Mouse (Mus musculus): ENCODE measurements at regions not wholly inside any gene's neighbourhood (a gene's known extent, or its start where the extent isn't known, plus 50 kb on each side); places are given as distances from the start of the nearest gene placed in this dataset.

DNA sequence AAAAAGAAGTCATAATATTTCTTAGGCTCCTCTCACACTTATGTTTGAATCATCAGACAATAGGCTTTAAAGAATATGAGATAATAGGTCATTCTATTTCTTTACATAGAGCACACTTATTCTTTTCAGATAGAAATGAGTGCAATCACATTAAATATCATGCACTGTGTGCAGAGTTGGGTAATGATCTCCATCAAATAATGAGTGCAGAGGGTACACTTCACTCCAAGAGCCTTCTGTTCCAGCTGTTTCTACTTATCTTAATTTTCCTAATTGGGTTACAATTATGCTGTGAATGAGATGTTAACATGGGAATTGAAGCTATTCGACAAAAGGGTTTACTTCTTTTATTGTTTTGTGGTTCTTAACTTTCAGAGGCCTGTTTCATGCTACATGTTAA is 707.5 kb upstream of the Mdga2 start:
- no peak for DNase-seq (ENCODE audit: low spot score in 2 of 2)

DNA sequence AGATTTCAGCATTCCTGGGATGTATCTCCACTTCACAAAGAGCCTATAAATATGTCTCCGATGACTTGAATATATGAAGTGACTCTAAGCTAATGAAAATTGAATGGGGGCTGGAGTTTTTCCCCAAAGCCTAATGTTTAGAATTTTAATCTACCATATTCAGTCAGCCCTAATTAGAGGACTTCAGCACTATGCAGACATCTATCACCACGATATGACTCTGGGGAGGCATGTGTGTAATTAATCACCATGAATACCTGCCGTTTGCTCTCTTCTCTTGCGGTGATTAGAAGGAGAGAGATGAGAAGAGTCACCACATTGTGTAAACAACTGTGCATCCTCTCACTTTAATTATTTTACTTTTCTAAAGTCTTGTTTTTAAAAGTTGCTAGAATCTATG is 692.3 kb upstream of the Mdga2 start:
- DNase-seq (ENCODE audit: low spot score in 2 of 2): no peak

DNA sequence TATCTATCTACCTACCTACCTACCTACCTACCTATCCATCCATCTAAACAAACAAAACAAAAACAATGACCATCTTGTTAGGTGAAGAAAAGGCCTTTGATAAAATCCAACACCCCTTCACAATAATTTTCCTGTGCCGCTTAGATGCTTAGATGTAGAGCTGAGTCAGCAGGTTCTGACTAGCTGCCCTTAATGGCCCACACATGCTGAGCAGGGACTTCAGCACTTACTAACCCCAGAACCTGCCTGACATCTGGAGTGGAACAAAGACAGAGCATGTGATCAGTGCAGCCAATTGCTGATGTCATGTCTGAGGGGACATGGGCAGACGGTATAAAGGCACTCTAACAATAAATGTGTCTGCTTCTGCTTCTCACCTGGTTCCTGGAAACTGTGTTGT is 664.9 kb upstream of the Mdga2 start:
- DNase-seq (ENCODE audit: low spot score in 2 of 2): no peak

DNA sequence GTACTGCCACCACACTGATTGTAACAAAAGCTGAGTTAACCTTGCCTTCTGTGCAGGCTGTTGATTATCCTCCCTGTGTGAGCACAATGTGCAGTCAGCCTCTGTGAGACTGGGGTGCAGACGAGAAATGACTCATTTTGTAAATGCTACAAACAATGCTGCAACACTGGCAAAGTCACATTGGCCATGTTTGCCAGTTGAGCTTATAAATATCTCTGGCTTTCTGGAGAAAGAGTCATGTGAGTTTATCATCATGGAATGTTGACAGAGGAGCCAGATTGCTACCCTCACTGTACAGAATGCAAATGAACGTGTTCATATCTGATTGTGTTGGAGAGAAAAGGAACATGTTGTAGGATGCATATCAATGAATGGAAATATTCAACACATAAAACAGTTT is 640.3 kb upstream of the Mdga2 start:
- peak; percentile 20 to 23 for DNase-seq (ENCODE audit: low spot score in 2 of 2)

DNA sequence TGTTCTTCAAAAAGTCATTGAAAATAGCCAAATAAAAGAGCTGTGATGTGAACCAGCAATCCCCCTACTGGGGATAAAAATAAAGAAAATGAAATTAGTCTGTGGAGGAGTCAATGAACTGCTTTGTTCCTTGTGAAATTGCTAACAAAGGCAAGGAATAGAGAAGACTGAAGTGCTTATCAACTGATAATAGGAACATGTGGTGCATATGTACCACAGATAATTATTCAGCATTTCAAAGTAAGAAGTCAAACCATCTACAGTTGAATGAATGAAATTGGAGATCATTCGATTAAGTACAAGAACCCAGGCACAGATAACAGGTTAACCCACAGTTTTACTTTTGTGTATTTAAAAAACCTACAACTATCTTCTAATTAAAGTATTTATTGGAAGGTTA is 638.4 kb upstream of the Mdga2 start:
- no peak for DNase-seq (ENCODE audit: low spot score in 2 of 2)

DNA sequence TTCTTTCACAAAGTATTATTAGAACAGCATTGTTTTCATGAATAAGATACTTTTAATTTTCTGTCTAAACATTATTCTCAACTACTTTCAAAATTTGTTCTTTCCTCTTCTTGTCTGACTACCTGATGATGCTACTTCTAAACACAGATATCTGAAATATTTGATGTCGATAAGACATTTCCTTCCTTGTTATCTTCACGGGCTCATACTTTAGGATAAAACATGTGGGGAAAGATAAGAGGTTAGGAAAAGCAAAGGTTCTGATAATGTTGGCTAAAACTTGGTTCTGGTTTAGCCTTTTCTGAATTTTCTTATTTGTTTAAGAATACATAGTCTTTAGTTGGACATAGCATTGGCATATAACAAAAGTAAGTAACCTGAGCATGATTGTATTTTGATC is 630.3 kb upstream of the Mdga2 start:
- no peak for DNase-seq (ENCODE audit: low spot score in 2 of 2)

DNA sequence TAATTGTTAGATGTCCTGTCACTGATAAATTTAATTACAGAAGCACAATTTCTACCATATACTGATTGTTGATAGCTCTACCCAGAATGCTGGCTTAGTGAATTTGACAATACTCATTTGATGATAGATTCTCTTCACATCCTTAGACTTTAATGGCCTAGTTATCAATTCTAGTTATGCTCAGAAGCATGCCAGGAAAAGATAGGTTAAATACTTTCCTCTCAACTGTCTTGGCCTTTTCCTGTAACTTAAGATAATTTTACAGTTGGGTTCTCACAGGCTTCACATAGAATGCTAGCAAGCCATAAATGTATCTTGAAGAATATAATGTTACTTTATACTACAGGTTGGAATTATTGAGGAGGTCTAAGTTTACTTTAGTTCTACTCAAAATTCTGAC is 625.2 kb upstream of the Mdga2 start:
- DNase-seq (ENCODE audit: low spot score in 2 of 2): no peak

DNA sequence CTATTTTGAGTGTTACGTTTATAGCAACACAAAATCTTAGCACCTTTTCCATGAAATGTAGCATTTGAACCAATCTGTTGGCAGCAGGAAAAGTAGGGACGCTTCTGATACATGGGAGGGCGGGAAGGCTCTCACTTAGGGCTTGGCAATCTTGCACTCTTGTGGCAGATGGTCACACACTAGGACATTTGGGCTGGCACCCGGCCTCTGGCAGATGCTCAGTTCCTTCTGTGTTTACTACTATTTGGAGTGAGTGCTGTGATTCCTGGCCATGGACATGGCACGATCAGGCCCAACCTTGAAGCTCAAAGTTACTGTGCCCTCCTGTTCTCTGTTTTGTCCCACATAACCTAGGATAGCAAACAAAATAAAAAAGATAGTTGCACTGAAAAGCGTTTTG is 581.9 kb upstream of the Mdga2 start:
- DNase-seq (ENCODE audit: low spot score in 2 of 2): peak; percentile 22 to 34

DNA sequence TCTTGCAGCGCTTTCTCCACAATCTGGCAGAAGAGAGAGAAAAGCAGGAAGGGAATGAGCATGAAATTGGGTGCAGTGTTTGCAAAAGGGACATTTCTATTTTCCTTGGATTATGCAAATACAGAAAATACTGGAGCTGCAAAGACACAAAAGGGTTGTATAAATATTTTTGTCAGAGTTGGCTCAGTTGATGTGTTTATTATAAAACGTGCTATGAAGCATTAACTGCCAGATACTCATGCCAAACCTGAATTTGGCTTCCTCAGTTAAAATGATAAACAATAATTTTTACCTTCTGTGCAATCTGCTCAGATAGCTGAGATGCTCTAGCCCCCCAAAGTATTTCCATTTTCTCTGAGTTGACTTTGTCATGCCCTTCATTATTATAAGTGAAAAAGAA is 577.4 kb upstream of the Mdga2 start:
- no peak for DNase-seq (ENCODE audit: low spot score in 2 of 2)
